Mouse (Mus musculus) erythroblast, embryonic 14.5 days (primary cell): Measurements from ENCODE around the gene Sdr39u1. TPM values are rescaled to one million over a fixed set of nuclear protein-coding genes. Genes with fewer than 3 reads are reported as not detected.

Source experiments
- H3K27me3 ChIP-seq: 2 replicates; pipeline ENCODE4 v1.6.1; 2012; ENCODE audit warnings: inconsistent platforms; ENCODE audit not compliant: control insufficient read depth
- H3K36me3 ChIP-seq: 2 replicates; pipeline ENCODE4 v1.6.1; 2012; ENCODE audit warnings: mild to moderate bottlenecking, inconsistent platforms; ENCODE audit not compliant: control insufficient read depth
- H3K4me1 ChIP-seq: 2 replicates; pipeline ENCODE4 v1.6.1; 2012; ENCODE audit warnings: inconsistent platforms; ENCODE audit not compliant: control insufficient read depth
- H3K4me3 ChIP-seq: replicated peaks from 2 replicates; pipeline ENCODE3; 2012; ENCODE audit warnings: moderate library complexity, mild to moderate bottlenecking, inconsistent platforms
- H3K9me3 ChIP-seq: 2 replicates; pipeline ENCODE4 v1.6.1; 2012; ENCODE audit warnings: low read length, inconsistent platforms, mixed read lengths; ENCODE audit not compliant: control insufficient read depth
- GATA1 ChIP-seq: IDR thresholded peaks from 2 replicates; pipeline ENCODE4 v1.6.1; 2012; ENCODE audit warnings: low read length, inconsistent platforms, mixed read lengths
- TAL1 ChIP-seq: IDR thresholded peaks from 3 replicates; pipeline ENCODE4 v1.6.1; 2012; ENCODE audit warnings: low read length, inconsistent platforms, mixed read lengths
- polyA plus RNA-seq: library from polyadenylated mRNA; stranded (reverse); fragments of >175 nt; gene quantifications from 2 replicates; pipeline ENCODE4 v1.2.3, GENCODE M21; 2012

The Sdr39u1 gene
- polyA plus RNA-seq, 1 experiment, result 0.20 TPM

GRCm38 (mm10) chr14:55878316-55878940 lies 21.7 kb downstream of the Sdr39u1 start:
- Histone ChIP-seq H3K9me3 (no peaks in the 10 kb centered on the region), H3K4me1 (peaks cover 12% of the 10 kb centered on the region), H3K27me3 (peaks cover 38% of the 10 kb centered on the region), H3K4me3 (no peak overlapping the region), H3K36me3 (no peaks in the 10 kb centered on the region)
- TF ChIP-seq TAL1 (no peak), GATA1 (no peak)

- Histone ChIP-seq H3K4me3 (no peak overlapping the region), H3K27me3 (peaks cover 38% of the 10 kb centered on the region), H3K36me3 (no peaks in the 10 kb centered on the region), H3K4me1 (peaks cover 12% of the 10 kb centered on the region), H3K9me3 (no peaks in the 10 kb centered on the region)
- TF ChIP-seq TAL1 (no peak), GATA1 (no peak)
Measured at GRCm38 (mm10) chr14:55877469-55878315, 22.4 kb downstream of the Sdr39u1 start.

GRCm38 (mm10) chr14:55873714-55874683 lies 26.1 kb downstream of the Sdr39u1 start:
- TF ChIP-seq GATA1, result no peak
- TF ChIP-seq TAL1, result no peak
- peaks cover 35% of the 10 kb centered on the region for H3K27me3 ChIP-seq
- H3K9me3 ChIP-seq, result no peaks in the 10 kb centered on the region
- peaks cover 9% of the 10 kb centered on the region for H3K4me1 ChIP-seq
- H3K4me3 ChIP-seq, result peak overlapping the region; percentile 38
- peaks cover 15% of the 10 kb centered on the region; the same call in 1 of the 2 replicates for H3K36me3 ChIP-seq

GRCm38 (mm10) chr14:55873242-55873713 lies 26.8 kb downstream of the Sdr39u1 start:
- TF ChIP-seq TAL1, result no peak
- TF ChIP-seq GATA1, result no peak
- Histone ChIP-seq H3K4me1 (peaks cover 9% of the 10 kb centered on the region), H3K9me3 (no peaks in the 10 kb centered on the region), H3K27me3 (peaks cover 29% of the 10 kb centered on the region), H3K36me3 (peaks cover 15% of the 10 kb centered on the region; the same call in 1 of the 2 replicates), H3K4me3 (no peak overlapping the region)

GRCm38 (mm10) chr14:55872551-55872950 lies 27.5 kb downstream of the Sdr39u1 start:
- Histone ChIP-seq H3K36me3 (peaks cover 15% of the 10 kb centered on the region; the same call in 1 of the 2 replicates), H3K9me3 (no peaks in the 10 kb centered on the region), H3K27me3 (peaks cover 22% of the 10 kb centered on the region), H3K4me1 (peaks cover 7% of the 10 kb centered on the region), H3K4me3 (no peak overlapping the region)
- TF ChIP-seq GATA1 (no peak), TAL1 (no peak)

GRCm38 (mm10) chr14:55872039-55872438 lies 28.1 kb downstream of the Sdr39u1 start:
- peaks cover 15% of the 10 kb centered on the region; the same call in 1 of the 2 replicates for H3K36me3 ChIP-seq
- H3K27me3 ChIP-seq, result peaks cover 17% of the 10 kb centered on the region
- H3K4me3 ChIP-seq, result no peak overlapping the region
- TF ChIP-seq GATA1 (no peak), TAL1 (no peak)
- no peaks in the 10 kb centered on the region for H3K9me3 ChIP-seq
- peaks cover 7% of the 10 kb centered on the region for H3K4me1 ChIP-seq

GRCm38 (mm10) chr14:55869538-55869937 lies 30.6 kb downstream of the Sdr39u1 start:
- Histone ChIP-seq H3K4me1 (peaks cover 7% of the 10 kb centered on the region), H3K27me3 (peaks cover 4% of the 10 kb centered on the region; the same call in 1 of the 2 replicates), H3K36me3 (peaks cover 20% of the 10 kb centered on the region; the same call in 1 of the 2 replicates)

GRCm38 (mm10) chr14:55868230-55869026 lies 31.7 kb downstream of the Sdr39u1 start:
- Histone ChIP-seq H3K27me3 (no peaks in the 10 kb centered on the region), H3K36me3 (peaks cover 20% of the 10 kb centered on the region; the same call in 1 of the 2 replicates), H3K9me3 (no peaks in the 10 kb centered on the region), H3K4me3 (no peak overlapping the region), H3K4me1 (no peaks in the 10 kb centered on the region; the same call in 1 of the 2 replicates)
- TF ChIP-seq TAL1 (no peak), GATA1 (no peak)

More at GRCm38 (mm10) chr14:55869538-55869937, 30.6 kb downstream of the Sdr39u1 start:
- no peak for TF ChIP-seq TAL1
- TF ChIP-seq GATA1, result no peak
- no peak overlapping the region for H3K4me3 ChIP-seq
- no peaks in the 10 kb centered on the region for H3K9me3 ChIP-seq
